Mouse (Mus musculus) hindbrain, postnatal 0 days (tissue): ENCODE measurements around the gene Kbtbd2. TPM values are rescaled to one million over a fixed set of nuclear protein-coding genes. Genes with fewer than 3 reads are reported as not detected.

Source experiments
- ATAC-seq: fragments of 200-750 bp; cut with Nextera tagmentation; 2 replicates; pipeline ENCODE4 v1.8.0; 2017; ENCODE audit warnings: mild to moderate bottlenecking, moderate TSS enrichment, moderate library complexity
- DNase-seq: peaks from one replicate; pipeline ENCODE4 v3.0.0-alpha.2; 2015; ENCODE audit warnings: low spot score
- H3K27ac ChIP-seq: fragments of 300-500 bp; sonication (generic); 2 replicates; pipeline ENCODE4 v1.5.1; 2014; ENCODE audit warnings: mild to moderate bottlenecking
- H3K27me3 ChIP-seq: fragments of 300-500 bp; sonication (generic); 2 replicates; pipeline ENCODE4 v1.6.1; 2014; ENCODE audit warnings: low read length, mixed read lengths; ENCODE audit not compliant: insufficient read depth
- H3K36me3 ChIP-seq: fragments of 300-500 bp; sonication (generic); 2 replicates; pipeline ENCODE4 v1.6.1; 2014; ENCODE audit warnings: low read length, mixed read lengths; ENCODE audit not compliant: insufficient read depth
- H3K4me1 ChIP-seq: fragments of 300-500 bp; sonication (generic); 2 replicates; pipeline ENCODE4 v1.6.1; 2014; ENCODE audit warnings: antibody characterized with exemption, low read length, mixed read lengths; ENCODE audit not compliant: insufficient read depth
- H3K4me2 ChIP-seq: fragments of 300-500 bp; sonication (generic); 2 replicates; pipeline ENCODE4 v1.6.1; 2014; ENCODE audit warnings: low read depth, mild to moderate bottlenecking, low read length, moderate library complexity, mixed read lengths
- H3K4me3 ChIP-seq: fragments of 300-500 bp; sonication (generic); 2 replicates; pipeline ENCODE4 v1.5.1; 2014; ENCODE audit warnings: low read length
- H3K9ac ChIP-seq: fragments of 300-500 bp; sonication (generic); replicated peaks from 2 replicates; pipeline ENCODE4 v1.6.1; 2014; ENCODE audit warnings: mild to moderate bottlenecking, low read length, moderate library complexity, mixed read lengths
- H3K9me3 ChIP-seq: fragments of 300-500 bp; sonication (generic); 2 replicates; pipeline ENCODE4 v1.6.1; 2016; ENCODE audit warnings: low read length, mixed read lengths
- CTCF ChIP-seq: IDR thresholded peaks from 2 replicates; pipeline ENCODE4 v1.5.1; 2016; ENCODE audit warnings: antibody characterized with exemption, control low read depth, low read depth
- WGBS: fragments of 180-500 bp; shearing (Covaris S2); extraction: QIAGEN DNeasy Blood & Tissue Kit; methylation state at CpG from one replicate; pipeline ENCODE4 v1.1.7; 2014; 5-methylcytosine and 5-hydroxymethylcytosine counted together
- polyA plus RNA-seq: library from polyadenylated mRNA; unstranded; fragments of >200 nt; fragmentation: Nextera tagmentation; extraction: Ambion mirVana; gene quantifications from 2 replicates; pipeline ENCODE4 v1.2.1, GENCODE M21; 2015
- total RNA-seq: library from RNA; depleted of rRNA; stranded (reverse); fragments of >200 nt; gene quantifications from 2 replicates; pipeline ENCODE4 v1.2.3, GENCODE M21; 2014; rRNA removed

Kbtbd2 gene
- total and polyA plus RNA-seq, 2 experiments from 2014 or later, result 19.7 to 36.0 TPM

DNA sequence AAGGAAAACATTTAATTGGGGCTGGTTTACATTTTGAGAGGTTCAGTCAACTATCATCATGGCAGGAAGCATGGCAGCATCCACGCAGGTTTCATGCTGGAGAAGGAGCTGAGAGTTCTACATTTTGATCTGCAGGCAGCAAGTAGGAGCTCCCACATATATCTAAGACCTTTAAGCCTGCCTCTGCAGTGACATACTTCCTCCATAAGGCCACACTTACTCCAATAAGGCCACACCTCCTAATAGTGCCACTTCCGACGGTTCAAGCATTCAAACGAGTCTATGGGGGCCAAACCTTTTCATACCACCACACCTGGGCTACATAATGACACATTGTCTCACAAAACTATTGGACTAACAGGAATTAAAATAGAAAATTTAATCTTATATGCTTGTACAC is 31.9 kb downstream of the Kbtbd2 start:
- Histone ChIP-seq H3K27ac (no peak overlapping the region), H3K4me1 (no peaks in the 10 kb centered on the region), H3K4me2 (no peak overlapping the region), H3K9ac (no peak overlapping the region), H3K27me3 (no peaks in the 10 kb centered on the region), H3K4me3 (no peak overlapping the region), H3K9me3 (no peaks in the 10 kb centered on the region), H3K36me3 (peaks cover 6% of the 10 kb centered on the region; the same call in 1 of the 2 replicates)
- TF ChIP-seq CTCF, result no peak
- 87% methylated on average over 4 of the region's 4 CpGs for WGBS
- ATAC-seq (no peak), DNase-seq (no peak)

DNA sequence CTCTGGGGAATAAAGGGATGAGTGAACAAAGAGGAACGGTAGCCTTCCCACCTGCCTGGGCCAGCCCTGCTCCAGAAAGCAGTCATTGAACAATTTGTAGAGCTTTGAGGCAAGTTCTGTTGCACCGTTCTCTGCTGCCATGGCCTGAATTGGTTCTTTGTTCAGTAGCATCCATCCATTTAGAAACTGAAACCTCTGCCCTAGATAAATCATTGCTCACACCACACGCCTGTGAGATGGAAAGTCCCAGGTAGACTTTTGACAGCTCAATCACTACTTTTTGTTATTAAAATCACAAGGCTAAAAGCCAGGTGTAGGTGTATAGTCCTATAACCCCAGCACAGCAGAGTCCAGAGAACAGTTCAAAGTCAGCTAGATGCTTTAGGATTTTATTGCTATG is 32.3 kb downstream of the Kbtbd2 start:
- TF ChIP-seq CTCF, result no peak
- H3K9ac ChIP-seq, result no peak overlapping the region
- no peaks in the 10 kb centered on the region for H3K9me3 ChIP-seq
- no peaks in the 10 kb centered on the region for H3K4me1 ChIP-seq
- 67% methylated on average over 3 of the region's 3 CpGs for WGBS
- H3K4me3 ChIP-seq, result no peak overlapping the region
- ATAC-seq, result no peak
- H3K27ac ChIP-seq, result no peak overlapping the region
- no peak overlapping the region for H3K4me2 ChIP-seq
- H3K27me3 ChIP-seq, result no peaks in the 10 kb centered on the region
- peaks cover 6% of the 10 kb centered on the region; the same call in 1 of the 2 replicates for H3K36me3 ChIP-seq
- DNase-seq, result no peak

DNA sequence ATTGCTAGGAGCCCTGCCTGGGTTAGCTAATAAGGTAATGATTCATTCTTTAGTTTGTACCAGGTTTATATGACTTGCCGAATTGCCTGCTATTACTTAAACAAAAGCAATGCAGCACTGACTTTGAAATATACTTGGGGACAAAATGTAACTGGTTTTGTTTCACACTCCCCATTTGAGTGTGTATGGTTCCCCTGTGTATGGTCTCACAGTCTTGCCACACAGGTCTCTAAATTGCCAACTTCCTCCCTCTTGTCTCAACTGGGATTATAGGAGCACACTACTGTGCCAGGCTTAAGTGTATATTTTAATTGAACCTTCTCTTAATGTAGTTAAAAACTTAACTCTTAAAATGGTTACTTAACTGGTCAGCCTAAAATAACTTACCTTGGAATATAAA is 38.3 kb downstream of the Kbtbd2 start:
- no peak for DNase-seq
- ATAC-seq, result no peak
- 96% methylated on average over 1 of the region's 1 CpGs for whole genome bisulfite sequencing

DNA sequence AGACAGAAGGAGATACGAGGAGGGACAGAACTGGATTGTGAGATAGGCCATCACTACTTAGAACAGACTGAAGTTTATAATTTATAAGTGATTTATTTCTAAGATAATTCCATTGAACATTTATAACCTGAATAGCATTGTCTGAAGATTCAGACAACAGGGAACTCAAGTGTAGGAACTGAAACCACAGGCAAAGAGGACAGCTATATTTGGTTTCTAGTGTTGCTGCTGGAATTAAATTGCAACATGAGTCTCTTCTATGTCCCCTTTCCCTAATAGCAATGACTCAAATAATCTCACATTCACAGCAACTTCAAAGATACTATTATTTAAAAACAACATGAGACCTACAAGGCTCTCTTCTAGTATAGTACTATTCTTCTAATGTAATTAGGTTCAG is 41.5 kb downstream of the Kbtbd2 start:
- Histone ChIP-seq H3K27me3 (no peaks in the 10 kb centered on the region), H3K9me3 (no peaks in the 10 kb centered on the region), H3K27ac (no peak overlapping the region), H3K36me3 (peaks cover 37% of the 10 kb centered on the region), H3K4me3 (no peak overlapping the region), H3K4me1 (no peaks in the 10 kb centered on the region), H3K4me2 (no peak overlapping the region), H3K9ac (no peak overlapping the region)
- TF ChIP-seq CTCF, result no peak
- 88% methylated on average over 1 of the region's 1 CpGs for WGBS
- no peak for ATAC-seq
- DNase-seq, result no peak

More for the DNA sequence above, 38.3 kb downstream of the Kbtbd2 start:
- Histone ChIP-seq H3K27me3 (no peaks in the 10 kb centered on the region), H3K4me2 (no peak overlapping the region), H3K27ac (no peak overlapping the region), H3K9me3 (no peaks in the 10 kb centered on the region), H3K9ac (no peak overlapping the region), H3K4me1 (no peaks in the 10 kb centered on the region), H3K36me3 (peaks cover 37% of the 10 kb centered on the region), H3K4me3 (no peak overlapping the region)
- TF ChIP-seq CTCF, result no peak

DNA sequence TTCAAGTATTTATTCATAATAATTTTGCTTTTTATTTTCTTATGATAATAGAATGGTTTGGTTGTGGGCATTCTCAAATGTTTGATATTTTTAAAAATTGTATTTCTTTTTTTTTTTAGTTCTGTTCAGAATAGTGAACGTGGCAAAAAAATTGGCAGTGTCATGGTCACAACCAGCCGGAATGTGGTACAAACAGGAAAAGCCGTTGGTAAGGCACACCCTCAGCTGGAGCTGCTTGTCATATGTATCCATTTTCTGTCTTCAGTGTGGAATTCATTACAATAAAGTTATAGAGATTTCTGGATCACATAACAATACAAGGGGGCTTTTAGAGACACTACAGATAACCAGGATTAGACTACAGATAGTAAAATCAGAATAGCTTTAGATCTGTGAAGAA is 43.9 kb downstream of the Kbtbd2 start:
- ATAC-seq, result no peak
- 92% methylated on average over 3 of the region's 3 CpGs for WGBS

DNA sequence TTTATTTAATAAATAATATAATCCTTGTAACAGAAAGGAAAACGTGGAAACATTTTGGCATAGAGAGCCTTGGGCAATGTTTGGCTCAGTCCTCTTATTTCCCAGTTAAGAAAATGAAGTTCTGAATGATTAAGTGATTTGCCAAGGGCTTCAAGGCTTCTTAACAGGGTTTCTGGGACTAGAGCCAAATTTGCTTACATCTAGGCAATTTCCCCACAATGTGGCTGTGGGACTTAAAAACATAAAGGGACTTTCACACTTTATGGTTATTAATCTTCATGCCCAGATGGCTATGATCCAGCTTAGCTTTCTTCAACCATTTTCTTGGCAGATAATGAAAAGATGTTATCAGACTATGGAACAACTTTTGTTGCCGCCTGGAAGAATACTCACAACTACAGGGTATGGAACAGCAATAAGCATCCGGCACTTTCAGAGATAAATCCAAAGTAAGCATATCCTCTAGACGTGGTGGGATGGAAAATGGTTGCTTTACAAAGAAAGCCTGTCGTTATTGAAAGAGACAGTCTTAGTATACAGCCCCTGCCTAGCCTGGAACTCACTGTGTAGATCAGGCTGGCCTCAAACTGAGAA is 51.6 kb downstream of the Kbtbd2 start:
- H3K4me2 ChIP-seq, result no peak overlapping the region
- H3K9ac ChIP-seq, result no peak overlapping the region
- no peaks in the 10 kb centered on the region for H3K9me3 ChIP-seq
- no peak overlapping the region for H3K4me3 ChIP-seq
- no peaks in the 10 kb centered on the region for H3K27me3 ChIP-seq
- DNase-seq (peak; percentile 85), ATAC-seq (peak; percentile 49)
- WGBS, result 26% methylated on average over 5 of the region's 5 CpGs
- no peak for TF ChIP-seq CTCF
- H3K27ac ChIP-seq, result no peak overlapping the region
- H3K36me3 ChIP-seq, result no peaks in the 10 kb centered on the region; the same call in 1 of the 2 replicates
- H3K4me1 ChIP-seq, result no peaks in the 10 kb centered on the region

More for the DNA sequence above, 43.9 kb downstream of the Kbtbd2 start:
- H3K9me3 ChIP-seq, result no peaks in the 10 kb centered on the region
- no peak for DNase-seq
- H3K27ac ChIP-seq, result no peak overlapping the region
- peaks cover 31% of the 10 kb centered on the region for H3K36me3 ChIP-seq
- TF ChIP-seq CTCF, result no peak
- no peaks in the 10 kb centered on the region for H3K27me3 ChIP-seq
- no peak overlapping the region for H3K9ac ChIP-seq
- no peaks in the 10 kb centered on the region for H3K4me1 ChIP-seq
- H3K4me3 ChIP-seq, result no peak overlapping the region
- no peak overlapping the region for H3K4me2 ChIP-seq

DNA sequence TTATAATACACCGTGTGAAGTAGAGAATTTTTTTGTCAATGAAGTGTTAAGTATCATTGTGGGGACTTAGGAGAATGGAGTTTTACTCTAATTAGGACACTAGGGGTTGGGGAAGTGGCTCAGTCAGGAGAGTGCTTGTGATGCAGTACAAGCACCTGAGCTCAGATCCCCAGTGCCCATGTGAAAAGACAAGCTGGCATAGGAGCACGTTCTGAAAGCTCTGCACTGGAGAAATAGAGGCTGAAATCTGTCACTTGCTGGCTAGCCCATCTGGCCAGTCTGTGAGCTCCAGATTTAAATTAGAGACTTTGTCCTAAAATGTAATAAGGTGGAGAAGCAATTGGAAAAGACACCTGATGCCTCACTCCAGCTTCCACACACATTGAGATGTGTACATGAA is 65.1 kb downstream of the Kbtbd2 start:
- Histone ChIP-seq H3K4me2 (no peak overlapping the region), H3K27ac (no peak overlapping the region), H3K4me3 (no peak overlapping the region), H3K4me1 (no peaks in the 10 kb centered on the region), H3K9ac (no peak overlapping the region), H3K9me3 (no peaks in the 10 kb centered on the region), H3K36me3 (peaks cover 34% of the 10 kb centered on the region), H3K27me3 (no peaks in the 10 kb centered on the region)
- 53% methylated on average over 2 of the region's 2 CpGs for WGBS
- TF ChIP-seq CTCF, result no peak
- DNase-seq, result no peak
- no peak for ATAC-seq

Other genes with a start within 250 kb of the Kbtbd2 start
- gene Pde1c, start 228.7 kb downstream of the Kbtbd2 start, total RNA-seq, result 51.0 and 56.0 TPM in 2 replicates
- 27.5 and 31.4 TPM in 2 replicates for gene Pde1c, start 228.7 kb downstream of the Kbtbd2 start, polyA plus RNA-seq
- 25.0 and 36.3 TPM in 2 replicates for gene Lsm5, start 93.1 kb downstream of the Kbtbd2 start, total RNA-seq
- gene Lsm5, start 93.1 kb downstream of the Kbtbd2 start, polyA plus RNA-seq, result 90.4 and 109 TPM in 2 replicates
- gene Avl9, start 82.9 kb downstream of the Kbtbd2 start, total RNA-seq, result 47.6 and 52.6 TPM in 2 replicates
- gene Avl9, start 82.9 kb downstream of the Kbtbd2 start, polyA plus RNA-seq, result 22.0 and 23.3 TPM in 2 replicates
- 47.4 and 54.8 TPM in 2 replicates for gene Fkbp9, start 34.2 kb upstream of the Kbtbd2 start, total RNA-seq
- gene Fkbp9, start 34.2 kb upstream of the Kbtbd2 start, polyA plus RNA-seq, result 44.7 and 45.9 TPM in 2 replicates
- 38.4 and 83.8 TPM in 2 replicates for gene Nt5c3, start 126.1 kb upstream of the Kbtbd2 start, total RNA-seq
- 153 and 155 TPM in 2 replicates for gene Nt5c3, start 126.1 kb upstream of the Kbtbd2 start, polyA plus RNA-seq
- gene Vmn1r4, start 126.2 kb upstream of the Kbtbd2 start, total RNA-seq, result 0.37 TPM in 1 of 2 replicates, not detected in the other
- gene Vmn1r4, start 126.2 kb upstream of the Kbtbd2 start, polyA plus RNA-seq, result 0.46 and 0.58 TPM in 2 replicates
- 0.04 TPM in 1 of 2 replicates, not detected in the other for gene Vmn1r5, start 172.5 kb upstream of the Kbtbd2 start, total RNA-seq
- gene Vmn1r5, start 172.5 kb upstream of the Kbtbd2 start, polyA plus RNA-seq, result not detected in 2 replicates
- not detected in 2 replicates for gene Vmn1r6, start 199.4 kb upstream of the Kbtbd2 start, total RNA-seq
- gene Vmn1r6, start 199.4 kb upstream of the Kbtbd2 start, polyA plus RNA-seq, result not detected in 2 replicates
- gene Vmn1r7, start 227.5 kb upstream of the Kbtbd2 start, total RNA-seq, result not detected in 2 replicates
- gene Vmn1r7, start 227.5 kb upstream of the Kbtbd2 start, polyA plus RNA-seq, result not detected in 2 replicates
- not detected in 2 replicates for gene Vmn1r8, start 234.5 kb upstream of the Kbtbd2 start, total RNA-seq
- not detected in 2 replicates for gene Vmn1r8, start 234.5 kb upstream of the Kbtbd2 start, polyA plus RNA-seq